Mouse (Mus musculus) gastrocnemius, adult 8-10 months (tissue): ENCODE measurements around the gene Acap1. TPM values are rescaled to one million over a fixed set of nuclear protein-coding genes. Genes with fewer than 3 reads are reported as not detected.

Experiments
- DNase-seq, 2 experiments: peaks; one replicate each; pipeline ENCODE4 v3.0.0; 2022; ENCODE audit warnings: low spot score in 2 of 2
- microRNA-seq: library from miRNA; unstranded; fragments of <30 nt; microRNA quantifications from one replicate; pipeline ENCODE4 v1.2.0, GENCODE M21; 2022
- total RNA-seq, 4 experiments: library from RNA; stranded (reverse); gene quantifications; 2 replicates each; pipeline ENCODE4 v1.2.4; 2022

Gene Acap1
- total RNA-seq, 4 experiments from 2014 or later = 0.15 to 0.21 (median 0.19) TPM; not detected in 1

GRCm38 (mm10) chr11:69837952-69838713, 57.2 kb downstream of the Acap1 start, which contains the start of gene Tmem256:
Gene Tmem256 (plus strand): TSS chr11:69838514.
- DNase-seq = peak; percentile 94 to 95

GRCm38 (mm10) chr11:69837604-69837951, 57.8 kb downstream of the Acap1 start, which contains the start of gene Nlgn2:
Gene Nlgn2 (minus strand): TSS chr11:69837784.
- no peak for DNase-seq

GRCm38 (mm10) chr11:69836703-69837576, 58.4 kb downstream of the Acap1 start:
- peak; percentile 17 to 46 for DNase-seq

- no peak for DNase-seq
Measured at GRCm38 (mm10) chr11:69835966-69836335, 59.4 kb downstream of the Acap1 start.

GRCm38 (mm10) chr11:69835326-69835965, 59.9 kb downstream of the Acap1 start:
- DNase-seq = no peak

- no peak for DNase-seq
Measured at GRCm38 (mm10) chr11:69834001-69834549, 61.3 kb downstream of the Acap1 start.

- no peak for DNase-seq
Measured at GRCm38 (mm10) chr11:69833554-69833953, 61.8 kb downstream of the Acap1 start.

Small RNA genes lying within 50 kb of the gene (microRNA-seq; reads per million reads assigned to microRNA genes)
- gene Mir6924 = not detected

Other genes starting within 250 kb of the Acap1 start
- not detected for gene Sox15, start 240.2 kb downstream of the Acap1 start, total RNA-seq
- gene Mpdu1, start 232.9 kb downstream of the Acap1 start, total RNA-seq = 1 to 10 TPM; 7.3 to 8.8 (median 8.3) TPM
- gene Cd68, start 229.4 kb downstream of the Acap1 start, total RNA-seq = 1 to 10 TPM in 3 of 4 experiments, under 1 TPM in 1; 0.73 to 3.7 (median 1.4) TPM
- 100 to 1,000 TPM in 1 of 4 experiments, 10 to 100 TPM in 3; 81.9 to 109 (median 91.5) TPM for gene Eif4a1, start 223.1 kb downstream of the Acap1 start, total RNA-seq
- gene Senp3, start 213.5 kb downstream of the Acap1 start, total RNA-seq = 10 to 100 TPM; 25.7 to 29.4 (median 28.3) TPM
- gene Tnfsf13, start 209.8 kb downstream of the Acap1 start, total RNA-seq = under 1 TPM in 3 of 4 experiments, not detected in 1; 0.48 to 0.56 (median 0.54) TPM
- 1 to 10 TPM; 6.0 to 9.0 (median 7.1) TPM for gene Tnfsf12, start 199.7 kb downstream of the Acap1 start, total RNA-seq
- gene Tnfsfm13, start 199.4 kb downstream of the Acap1 start, total RNA-seq = 1 to 10 TPM; 1.3 to 1.7 (median 1.6) TPM
- gene Polr2a, start 136.9 kb downstream of the Acap1 start, total RNA-seq = 10 to 100 TPM; 27.8 to 38.4 (median 35.3) TPM
- not detected for gene Slc35g3, start 133.6 kb downstream of the Acap1 start, total RNA-seq
- 10 to 100 TPM; 35.6 to 40.3 (median 38.5) TPM for gene Zbtb4, start 129.6 kb downstream of the Acap1 start, total RNA-seq
- gene Chrnb1, start 99.6 kb downstream of the Acap1 start, total RNA-seq = 10 to 100 TPM; 25.2 to 33.8 (median 28.9) TPM
- 1 to 10 TPM; 2.5 to 5.8 (median 4.0) TPM for gene Fgf11, start 93.7 kb downstream of the Acap1 start, total RNA-seq
- gene Tmem102, start 89.9 kb downstream of the Acap1 start, total RNA-seq = under 1 TPM; 0.17 to 0.31 (median 0.24) TPM
- not detected for gene Gm39566, start 80.2 kb downstream of the Acap1 start, total RNA-seq
- gene Spem2, start 77.1 kb downstream of the Acap1 start, total RNA-seq = not detected
- not detected for gene Spem1, start 73.4 kb downstream of the Acap1 start, total RNA-seq
- 1 to 10 TPM; 1.3 to 2.4 (median 1.7) TPM for gene Nlgn2, start 57.8 kb downstream of the Acap1 start, total RNA-seq
- 100 to 1,000 TPM; 143 to 214 (median 181) TPM for gene Tmem256, start 57.0 kb downstream of the Acap1 start, total RNA-seq
- 10 to 100 TPM in 2 of 4 experiments, 1 to 10 TPM in 2; 8.7 to 10.6 (median 9.4) TPM for gene Plscr3, start 49.2 kb downstream of the Acap1 start, total RNA-seq
- under 1 TPM in 1 of 4 experiments, not detected in 3; 0.31 TPM for gene Tnk1, start 36.8 kb downstream of the Acap1 start, total RNA-seq
- not detected for gene Tmem95, start 17.5 kb downstream of the Acap1 start, total RNA-seq
- 1 to 10 TPM in 2 of 4 experiments, under 1 TPM in 2; 0.97 to 1.3 (median 1.1) TPM for gene Kctd11, start 14.1 kb downstream of the Acap1 start, total RNA-seq
- 1 to 10 TPM in 1 of 4 experiments, under 1 TPM in 3; 0.22 to 1.1 (median 0.57) TPM for gene 2810408A11Rik, start 5.4 kb upstream of the Acap1 start, total RNA-seq
- gene Neurl4, start 5.5 kb upstream of the Acap1 start, total RNA-seq = 10 to 100 TPM; 21.6 to 31.3 (median 25.5) TPM
- gene Gps2, start 18.3 kb upstream of the Acap1 start, total RNA-seq = 10 to 100 TPM; 38.6 to 53.2 (median 50.3) TPM
- 100 to 1,000 TPM; 443 to 477 (median 467) TPM for gene Eif5a, start 26.4 kb upstream of the Acap1 start, total RNA-seq
- 10 to 100 TPM in 1 of 4 experiments, 1 to 10 TPM in 3; 8.5 to 11.4 (median 9.2) TPM for gene Ybx2, start 40.3 kb upstream of the Acap1 start, total RNA-seq
- 100 to 1,000 TPM; 397 to 490 (median 424) TPM for gene Slc2a4, start 52.6 kb upstream of the Acap1 start, total RNA-seq
- not detected for gene Cldn7, start 69.2 kb upstream of the Acap1 start, total RNA-seq
- 100 to 1,000 TPM; 266 to 308 (median 283) TPM for gene Ctdnep1, start 85.6 kb upstream of the Acap1 start, total RNA-seq
- 10 to 100 TPM; 38.8 to 40.8 (median 39.4) TPM for gene Elp5, start 87.0 kb upstream of the Acap1 start, total RNA-seq
- 100 to 1,000 TPM; 186 to 216 (median 214) TPM for gene Gabarap, start 95.6 kb upstream of the Acap1 start, total RNA-seq
- gene Phf23, start 100.2 kb upstream of the Acap1 start, total RNA-seq = 10 to 100 TPM; 20.5 to 28.5 (median 23.0) TPM
- 1 to 10 TPM; 3.8 to 5.2 (median 4.5) TPM for gene Dvl2, start 105.1 kb upstream of the Acap1 start, total RNA-seq
- gene Acadvl, start 119.9 kb upstream of the Acap1 start, total RNA-seq = 100 to 1,000 TPM; 288 to 338 (median 299) TPM
- gene Dlg4, start 121.4 kb upstream of the Acap1 start, total RNA-seq = 1 to 10 TPM; 3.3 to 6.9 (median 4.2) TPM
- gene Asgr1, start 158.5 kb upstream of the Acap1 start, total RNA-seq = not detected
- gene Asgr2, start 197.1 kb upstream of the Acap1 start, total RNA-seq = not detected
- gene Mgl2, start 234.8 kb upstream of the Acap1 start, total RNA-seq = 1 to 10 TPM in 2 of 4 experiments, under 1 TPM in 2; 0.60 to 2.0 (median 0.94) TPM